Mouse (Mus musculus) neural tube, embryonic 14.5 days (tissue): ENCODE data around the gene Tlx3. TPM values are rescaled to one million over a fixed set of nuclear protein-coding genes. Genes with fewer than 3 reads are reported as not detected.
A peak's percentile ranks its signal among the peaks of the same experiment; 100 is the strongest.

Source experiments
- ATAC-seq: fragments of 200-750 bp; cut with Nextera tagmentation; 2 replicates; pipeline ENCODE4 v1.8.0; 2017; ENCODE audit warnings: low read depth, mild to moderate bottlenecking, moderate TSS enrichment, moderate library complexity
- H3K27ac ChIP-seq: fragments of 300-500 bp; sonication (generic); 2 replicates; pipeline ENCODE4 v1.5.1; 2014; ENCODE audit warnings: low read depth, mild to moderate bottlenecking, control low read depth, low read length, moderate library complexity, mixed read lengths
- H3K27me3 ChIP-seq: fragments of 300-500 bp; sonication (generic); 2 replicates; pipeline ENCODE4 v1.6.1; 2014; ENCODE audit warnings: low read length; ENCODE audit not compliant: control insufficient read depth, insufficient read depth
- H3K36me3 ChIP-seq: fragments of 300-500 bp; sonication (generic); 2 replicates; pipeline ENCODE4 v1.6.1; 2014; ENCODE audit warnings: low read length, mixed read lengths; ENCODE audit not compliant: control insufficient read depth, insufficient read depth
- H3K4me1 ChIP-seq: fragments of 300-500 bp; sonication (generic); 2 replicates; pipeline ENCODE4 v1.6.1; 2014; ENCODE audit warnings: low read length; ENCODE audit not compliant: control insufficient read depth, insufficient read depth
- H3K4me2 ChIP-seq: fragments of 300-500 bp; sonication (generic); 2 replicates; pipeline ENCODE4 v1.6.1; 2014; ENCODE audit warnings: mild to moderate bottlenecking, low read depth, low read length, control low read depth
- H3K4me3 ChIP-seq: fragments of 300-500 bp; sonication (generic); 2 replicates; pipeline ENCODE4 v1.5.1; 2014; ENCODE audit warnings: low read depth, low read length, control low read depth, mixed read lengths
- H3K9ac ChIP-seq: fragments of 300-500 bp; sonication (generic); replicated peaks from 2 replicates; pipeline ENCODE4 v1.6.1; 2014; ENCODE audit warnings: low read depth, mild to moderate bottlenecking, control low read depth, low read length, mixed read lengths
- H3K9me3 ChIP-seq: fragments of 300-500 bp; sonication (generic); 2 replicates; pipeline ENCODE4 v1.6.1; 2016; ENCODE audit warnings: low read length; ENCODE audit not compliant: control insufficient read depth
- WGBS: fragments of 180-500 bp; shearing (Covaris S2); extraction: QIAGEN DNeasy Blood & Tissue Kit; methylation state at CpG from one replicate; pipeline ENCODE4 v1.1.7; 2014; 5-methylcytosine and 5-hydroxymethylcytosine counted together
- polyA plus RNA-seq: library from polyadenylated mRNA; unstranded; fragments of >200 nt; fragmentation: Nextera tagmentation; extraction: Ambion mirVana; gene quantifications from 2 replicates; pipeline ENCODE4 v1.2.1, GENCODE M21; 2014

The Tlx3 gene
- polyA plus RNA-seq, 1 experiment from 2014 or later, result 32.9 TPM

- ATAC-seq, result peak; percentile 52; the same call in 1 of the 2 replicates
- H3K36me3 ChIP-seq, result no peaks in the 10 kb centered on the region
- H3K4me1 ChIP-seq, result 0 out of 2 replicates have a peak, but pooled peaks cover 7% of the 10 kb centered on the region
- WGBS, result 59% methylated on average over 8 of the region's 8 CpGs
- no peak overlapping the region for H3K9ac ChIP-seq
- H3K4me3 ChIP-seq, result no peak overlapping the region
- H3K27ac ChIP-seq, result no peak overlapping the region
- no peaks in the 10 kb centered on the region for H3K27me3 ChIP-seq
- H3K9me3 ChIP-seq, result no peaks in the 10 kb centered on the region
- no peak overlapping the region for H3K4me2 ChIP-seq
Observed at GRCm38 (mm10) chr11:33217384-33218079, 14.1 kb upstream of the Tlx3 start.

DNA sequence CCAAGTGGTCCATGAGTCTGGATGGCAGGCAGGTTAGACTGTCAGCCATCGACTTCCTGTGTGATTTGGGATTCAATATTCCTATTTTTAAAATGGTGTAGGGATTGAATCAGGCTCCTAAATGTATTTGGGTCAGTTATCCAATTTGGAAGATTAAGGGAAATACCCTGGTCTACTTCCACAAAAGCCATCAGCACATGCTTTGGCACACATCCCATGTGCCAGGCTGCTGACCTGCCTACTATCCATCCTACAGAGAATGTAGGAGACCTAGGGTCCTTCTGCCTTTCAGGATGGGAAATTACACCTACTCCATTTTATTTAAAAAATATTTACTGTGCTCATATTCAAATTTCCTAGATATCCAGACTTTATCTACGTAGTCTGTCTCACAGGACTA, 4.0 kb upstream of the Tlx3 start:
- peak overlapping the region; percentile 37; the same call in 1 of the 2 replicates for H3K4me2 ChIP-seq

GRCm38 (mm10) chr11:33204966-33205365, 1.6 kb upstream of the Tlx3 start:
- ATAC-seq, result no peak
- WGBS, result 11% methylated on average over 3 of the region's 3 CpGs
- Histone ChIP-seq H3K27me3 (peaks cover 14% of the 10 kb centered on the region), H3K4me2 (peak overlapping the region; percentile 37), H3K9me3 (no peaks in the 10 kb centered on the region), H3K4me1 (peaks cover 8% of the 10 kb centered on the region; the same call in 1 of the 2 replicates), H3K27ac (peak overlapping the region; percentile 18; the same call in 1 of the 2 replicates), H3K9ac (peak overlapping the region; percentile 47), H3K36me3 (no peaks in the 10 kb centered on the region), H3K4me3 (peak overlapping the region; percentile 47)

More for the DNA sequence above, 4.0 kb upstream of the Tlx3 start:
- peaks cover 12% of the 10 kb centered on the region for H3K27me3 ChIP-seq
- 83% methylated on average over 2 of the region's 2 CpGs for WGBS
- H3K4me3 ChIP-seq, result peak overlapping the region; percentile 13; the same call in 1 of the 2 replicates
- no peak for ATAC-seq
- no peaks in the 10 kb centered on the region for H3K4me1 ChIP-seq
- no peak overlapping the region for H3K9ac ChIP-seq
- no peaks in the 10 kb centered on the region for H3K36me3 ChIP-seq
- no peak overlapping the region for H3K27ac ChIP-seq
- H3K9me3 ChIP-seq, result no peaks in the 10 kb centered on the region

GRCm38 (mm10) chr11:33204329-33204705, 928 bp upstream of the Tlx3 start:
- Histone ChIP-seq H3K36me3 (no peaks in the 10 kb centered on the region), H3K27ac (peak overlapping the region; percentile 89), H3K9me3 (no peaks in the 10 kb centered on the region), H3K4me1 (peaks cover 8% of the 10 kb centered on the region; the same call in 1 of the 2 replicates), H3K27me3 (peaks cover 14% of the 10 kb centered on the region), H3K9ac (peak overlapping the region; percentile 68), H3K4me3 (peak overlapping the region; percentile 47), H3K4me2 (peak overlapping the region; percentile 37; the same call in 1 of the 2 replicates)
- WGBS, result under 1% methylated on average over 18 of the region's 18 CpGs
- no peak for ATAC-seq

GRCm38 (mm10) chr11:33202972-33203371, 417 bp downstream of the Tlx3 start:
- WGBS, result under 1% methylated on average over 41 of the region's 47 CpGs
- H3K36me3 ChIP-seq, result no peaks in the 10 kb centered on the region
- H3K4me1 ChIP-seq, result peaks cover 8% of the 10 kb centered on the region; the same call in 1 of the 2 replicates
- peak overlapping the region; percentile 27 for H3K4me2 ChIP-seq
- H3K9ac ChIP-seq, result peak overlapping the region; percentile 68
- peak overlapping the region; percentile 89 for H3K27ac ChIP-seq
- H3K9me3 ChIP-seq, result no peaks in the 10 kb centered on the region
- peak overlapping the region; percentile 47 for H3K4me3 ChIP-seq
- ATAC-seq, result peak; percentile 23; the same call in 1 of the 2 replicates
- peaks cover 20% of the 10 kb centered on the region for H3K27me3 ChIP-seq

GRCm38 (mm10) chr11:33202296-33202695, 1.1 kb downstream of the Tlx3 start:
- under 1% methylated on average over 37 of the region's 37 CpGs for WGBS
- peak overlapping the region; percentile 47 for H3K4me3 ChIP-seq
- peak overlapping the region; percentile 68 for H3K9ac ChIP-seq
- H3K4me2 ChIP-seq, result peak overlapping the region; percentile 60; the same call in 1 of the 2 replicates
- H3K36me3 ChIP-seq, result no peaks in the 10 kb centered on the region
- peaks cover 8% of the 10 kb centered on the region; the same call in 1 of the 2 replicates for H3K4me1 ChIP-seq
- peak overlapping the region; percentile 89 for H3K27ac ChIP-seq
- H3K9me3 ChIP-seq, result no peaks in the 10 kb centered on the region; the same call in 1 of the 2 replicates
- peaks cover 26% of the 10 kb centered on the region for H3K27me3 ChIP-seq
- no peak for ATAC-seq

DNA sequence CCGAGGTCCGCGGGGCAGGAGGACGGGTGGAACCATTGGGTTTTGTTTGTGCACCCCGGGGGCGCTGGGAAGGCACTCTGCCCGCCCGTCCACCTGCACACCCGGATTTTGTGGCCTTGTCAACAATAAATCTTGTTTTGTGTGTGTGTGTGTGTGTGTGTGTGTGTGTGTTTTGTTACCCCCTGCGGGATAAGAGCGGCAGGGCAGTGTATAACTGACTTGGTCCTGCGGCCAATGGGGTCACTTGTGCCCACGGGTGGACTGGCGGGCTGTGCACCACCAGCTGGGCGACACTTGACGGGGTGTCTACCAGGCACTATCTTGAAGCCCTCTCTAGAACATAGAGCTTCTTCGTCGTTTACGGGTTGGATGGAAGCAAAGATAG, 1.8 kb downstream of the Tlx3 start:
- Histone ChIP-seq H3K9me3 (no peaks in the 10 kb centered on the region; the same call in 1 of the 2 replicates), H3K4me2 (peak overlapping the region; percentile 60), H3K4me3 (peak overlapping the region; percentile 47), H3K27ac (peak overlapping the region; percentile 89), H3K4me1 (peaks cover 13% of the 10 kb centered on the region), H3K27me3 (peaks cover 32% of the 10 kb centered on the region), H3K9ac (peak overlapping the region; percentile 68), H3K36me3 (no peaks in the 10 kb centered on the region)
- WGBS, result 2% methylated on average over 19 of the region's 19 CpGs
- ATAC-seq, result no peak

DNA sequence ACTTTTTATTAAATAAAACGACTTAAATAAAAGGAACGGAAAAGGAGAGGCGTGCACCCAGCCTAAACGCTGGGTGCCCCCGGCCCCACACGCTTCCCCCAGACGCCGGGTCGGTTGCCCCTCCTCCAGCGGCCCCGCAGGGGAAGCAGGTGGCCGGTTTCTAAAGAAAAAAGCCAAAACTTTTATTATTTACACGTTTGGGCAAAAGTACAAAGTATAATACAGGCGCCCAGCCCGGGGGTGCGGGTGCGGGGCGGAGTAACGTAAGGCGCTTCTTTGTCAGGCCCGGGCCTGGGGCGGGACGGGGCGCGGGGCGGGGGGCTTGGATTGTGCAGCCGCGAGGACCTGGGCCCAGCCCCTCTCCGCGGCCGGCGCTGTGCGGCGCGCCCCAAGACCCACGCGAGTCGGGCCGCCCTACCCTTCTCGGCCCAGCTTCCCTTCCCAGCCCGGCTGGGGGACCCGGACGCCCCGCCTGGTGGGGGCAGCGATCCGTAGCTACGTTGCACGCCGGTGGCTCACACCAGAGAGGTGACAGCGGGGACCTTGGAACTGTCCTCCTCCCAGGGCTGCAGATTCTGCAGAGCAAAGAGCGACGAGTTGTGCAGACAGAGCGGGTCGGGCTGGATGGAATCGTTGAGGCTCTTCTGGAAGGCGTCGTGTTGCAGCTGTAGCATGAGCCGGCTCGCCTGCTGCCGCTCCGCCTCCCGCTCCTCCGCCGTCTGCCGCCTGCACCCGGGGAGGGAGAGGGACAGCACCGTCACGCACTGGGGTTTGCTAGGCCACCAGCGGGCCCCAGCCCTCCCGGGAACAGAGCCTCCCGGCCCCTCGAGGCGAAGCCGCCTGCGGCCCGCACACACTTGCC, 2.4 kb downstream of the Tlx3 start:
- Histone ChIP-seq H3K9me3 (no peaks in the 10 kb centered on the region; the same call in 1 of the 2 replicates), H3K9ac (peak overlapping the region; percentile 68), H3K4me3 (peak overlapping the region; percentile 47), H3K27ac (peak overlapping the region; percentile 89), H3K4me1 (peaks cover 19% of the 10 kb centered on the region), H3K4me2 (peak overlapping the region; percentile 60), H3K27me3 (peaks cover 39% of the 10 kb centered on the region), H3K36me3 (no peaks in the 10 kb centered on the region)
- peak; percentile 21; the same call in 1 of the 2 replicates for ATAC-seq
- WGBS, result under 1% methylated on average over 69 of the region's 76 CpGs
